Mouse (Mus musculus) MN1 (cell line): Measurements from ENCODE around the gene Timm23.
"Not testable (repeated sequence)": the region's sequence is repeated elsewhere in the genome, so short reads cannot be mapped to it uniquely, and the experiment has no call there.

Source experiments
- DNase-seq: peaks from one replicate; pipeline ENCODE4 v3.0.0-alpha.2; 2016; ENCODE audit warnings: low spot score

The Timm23 gene

DNA sequence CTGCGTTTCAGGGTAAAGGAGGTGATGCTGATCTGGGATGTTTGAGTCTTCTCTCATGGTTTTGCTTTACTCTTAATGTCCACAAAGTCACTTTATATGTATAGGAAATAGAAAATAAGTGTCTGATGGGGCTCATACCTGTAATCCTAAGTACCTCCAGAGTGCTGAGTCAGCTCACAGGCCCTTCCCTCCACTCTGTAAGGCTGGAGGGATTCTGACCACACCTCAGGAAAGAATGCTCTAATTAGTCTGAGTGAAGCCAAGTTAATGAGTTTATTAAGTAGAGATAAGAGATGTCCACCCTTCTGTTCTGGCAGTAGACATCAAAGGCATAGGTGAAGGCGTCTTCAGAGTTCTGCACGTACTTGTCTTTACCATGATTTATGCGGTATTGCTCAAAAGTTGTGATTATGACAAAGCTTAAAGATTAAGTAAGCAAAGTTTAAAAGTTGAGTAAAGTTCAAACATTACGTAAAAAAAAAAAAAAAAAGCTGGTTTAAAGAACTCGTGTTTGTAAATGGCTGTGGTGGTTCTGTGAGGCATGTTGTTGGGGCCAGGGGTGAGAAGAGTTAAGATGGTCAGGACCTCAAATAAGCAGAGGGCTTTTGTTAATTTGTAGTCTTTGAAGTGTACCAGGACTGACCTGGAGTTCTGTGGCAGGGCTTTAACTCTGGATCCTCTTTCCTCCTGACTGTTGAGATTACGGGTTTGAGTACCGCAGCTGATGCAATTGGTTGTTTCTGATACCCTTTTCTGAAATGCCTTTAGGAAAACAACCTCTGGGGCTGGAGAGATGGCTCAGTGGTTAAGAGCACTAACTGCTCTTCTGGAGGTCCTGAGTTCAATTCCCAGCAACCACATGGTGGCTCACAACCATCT is 37.3 kb downstream of the Timm23 start:
- no peak for DNase-seq

DNA sequence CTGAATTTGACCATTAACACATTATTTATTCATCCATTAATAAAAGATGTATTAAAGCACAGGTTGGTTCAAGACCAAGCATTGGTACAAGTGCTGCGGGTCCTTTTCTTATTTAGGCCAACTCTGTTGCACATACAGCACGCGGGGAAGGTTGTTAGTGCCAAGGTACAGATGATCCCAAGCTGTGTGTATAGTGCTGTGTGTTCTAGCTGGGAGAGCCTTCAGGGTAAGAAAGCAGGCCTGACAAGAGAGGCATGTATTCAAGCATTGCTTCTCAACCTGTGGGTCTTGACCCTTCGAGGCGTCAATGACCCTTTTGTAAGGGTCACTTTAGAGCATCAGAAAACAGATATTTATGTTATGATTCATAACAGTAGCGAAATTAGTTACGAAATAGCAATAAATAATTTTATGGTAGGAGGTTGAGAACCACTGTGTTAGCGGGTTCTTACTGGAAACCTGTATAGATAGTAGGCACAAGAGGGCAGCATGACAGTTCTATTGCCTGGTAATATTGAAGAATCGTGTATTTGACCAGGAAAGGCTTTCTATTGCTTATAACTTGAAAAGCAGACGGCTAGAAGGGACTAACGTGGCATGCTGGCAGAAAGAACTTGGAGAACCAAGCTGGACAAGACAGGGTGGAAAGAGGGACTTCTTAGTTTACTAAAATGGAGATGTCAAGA is 38.4 kb downstream of the Timm23 start:
- DNase-seq, result no peak

- no peak for DNase-seq
These were observed 39.5 kb downstream of the Timm23 start for GRCm38 (mm10) chr14:32162231-32162630.

- DNase-seq, result no peak
These were observed 40.4 kb downstream of the Timm23 start for GRCm38 (mm10) chr14:32161090-32161885.

- no peak for DNase-seq
These were observed 41.1 kb downstream of the Timm23 start for GRCm38 (mm10) chr14:32160563-32160962.

GRCm38 (mm10) chr14:32159690-32160246 is 41.9 kb downstream of the Timm23 start, which contains the start of gene Ncoa4:
TSS of gene Ncoa4 (plus strand) at chr14:32159865.
- peak; percentile 99 for DNase-seq

DNA sequence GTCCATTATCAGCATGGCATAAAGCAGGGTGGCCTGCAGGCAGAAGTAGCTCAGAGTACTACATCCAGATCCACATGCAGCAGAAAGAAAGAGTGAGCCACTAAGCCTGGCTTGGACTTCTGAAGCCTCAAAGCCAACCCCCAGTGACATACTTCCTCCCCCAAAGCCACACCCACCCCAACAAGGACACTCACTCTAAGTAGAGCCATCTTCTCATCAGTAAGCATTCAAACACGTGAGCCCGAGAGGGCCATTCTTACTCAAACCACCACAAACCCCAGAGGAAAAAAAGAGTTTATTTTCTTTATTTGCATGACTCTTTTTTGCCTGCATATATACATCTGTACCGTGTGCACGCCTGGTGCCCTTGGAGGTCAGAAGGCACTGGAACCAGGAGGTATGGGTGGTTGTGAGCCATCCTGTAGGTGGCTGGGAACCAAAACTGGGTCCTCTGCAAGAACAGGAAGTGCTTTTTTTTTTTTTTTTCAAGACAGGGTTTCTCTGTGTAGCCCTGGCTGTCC is 42.5 kb downstream of the Timm23 start:
- DNase-seq, result peak; percentile 37

DNA sequence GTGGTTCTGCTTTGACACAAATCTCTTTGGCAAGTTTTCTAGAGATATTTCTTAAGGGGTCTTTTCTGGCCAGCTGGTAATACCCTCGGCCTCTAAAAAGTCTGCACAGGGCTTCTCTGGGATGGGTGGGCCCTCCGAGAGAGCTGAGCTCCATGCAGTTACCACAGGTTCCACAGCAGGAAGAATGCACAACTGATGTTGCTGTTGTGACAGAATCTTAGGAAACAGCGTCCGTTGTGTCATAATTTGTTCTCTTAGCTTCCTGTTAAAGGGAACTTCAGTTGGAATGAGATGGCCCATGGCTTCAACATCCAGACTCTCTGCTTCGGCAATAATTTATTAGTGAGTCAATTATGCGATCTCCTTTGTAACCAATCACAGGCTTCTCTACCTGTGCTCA is 46.9 kb downstream of the Timm23 start:
- no peak for DNase-seq

GRCm38 (mm10) chr14:32153156-32153555 is 48.5 kb downstream of the Timm23 start:
- no peak for DNase-seq

GRCm38 (mm10) chr14:32152243-32152965 is 49.3 kb downstream of the Timm23 start:
- no peak for DNase-seq

GRCm38 (mm10) chr14:32150872-32151271 is 50.8 kb downstream of the Timm23 start:
- no peak for DNase-seq

DNA sequence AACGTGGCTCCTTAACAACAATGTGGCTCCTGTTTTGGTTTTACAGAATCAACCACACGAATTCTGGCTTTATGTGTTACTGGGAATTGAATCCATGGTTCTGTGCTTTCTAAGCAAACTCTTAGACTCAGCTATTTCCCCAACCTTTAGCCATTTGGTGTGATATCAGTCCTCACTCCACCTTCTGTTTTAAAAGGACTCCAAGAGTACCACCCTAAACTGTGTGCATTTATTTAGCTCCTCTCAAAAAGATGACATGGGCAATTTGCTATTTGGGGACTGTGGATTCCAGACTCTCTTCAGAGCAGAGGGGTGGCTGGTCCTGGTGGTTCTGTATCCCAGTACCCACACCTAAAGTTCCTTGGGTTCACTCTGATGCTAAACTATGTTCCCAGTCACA is 55.1 kb downstream of the Timm23 start:
- no peak for DNase-seq

- DNase-seq, result no peak
These were observed 55.7 kb downstream of the Timm23 start for GRCm38 (mm10) chr14:32145809-32146511.

- DNase-seq, result no peak
These were observed 56.3 kb downstream of the Timm23 start for GRCm38 (mm10) chr14:32145401-32145800.

DNA sequence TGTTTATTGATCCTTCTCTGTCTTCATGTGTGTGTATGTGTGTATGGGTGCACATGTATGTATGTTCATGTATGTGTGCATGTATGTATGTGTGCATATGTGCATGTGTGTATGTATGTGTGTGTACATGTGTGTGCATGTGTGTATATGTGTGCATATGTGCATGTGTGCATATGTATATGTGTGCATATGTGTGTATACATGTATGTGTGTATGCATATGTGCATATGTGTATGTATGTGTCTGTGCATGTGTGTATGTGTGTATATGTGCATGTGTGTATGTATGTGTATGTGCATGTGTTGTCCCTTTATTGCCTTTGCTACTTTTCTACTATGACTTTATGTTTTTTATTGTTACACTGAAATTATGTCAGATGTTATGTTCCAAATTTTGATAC is 57.0 kb downstream of the Timm23 start:
- no peak for DNase-seq

GRCm38 (mm10) chr14:32141723-32142122 is 60.0 kb downstream of the Timm23 start, which contains the start of gene Msmb:
TSS of gene Msmb (plus strand) at chr14:32142023.
- no peak for DNase-seq

- no peak for DNase-seq
These were observed 61.2 kb downstream of the Timm23 start for GRCm38 (mm10) chr14:32140359-32140965.

- DNase-seq, result not testable (repeated sequence)
These were observed 65.2 kb downstream of the Timm23 start for GRCm38 (mm10) chr14:32136467-32136866.

- DNase-seq, result peak; percentile 82
These were observed 67.4 kb downstream of the Timm23 start for GRCm38 (mm10) chr14:32134293-32134692.

GRCm38 (mm10) chr14:32131836-32132235 is 69.9 kb downstream of the Timm23 start:
- DNase-seq, result no peak
